Mouse (Mus musculus) limb, embryonic 14.5 days (tissue): ENCODE measurements at regions not wholly inside any gene's neighbourhood (a gene's known extent, or its start where the extent isn't known, plus 50 kb on each side); places are given as distances from the start of the nearest gene placed in this dataset.

Experiments used
- ATAC-seq: fragments of 200-750 bp; cut with Nextera tagmentation; 2 replicates; pipeline ENCODE4 v1.8.0; 2017; ENCODE audit warnings: low read depth, moderate number of reproducible peaks, moderate TSS enrichment; ENCODE audit not compliant: low FRiP score
- DNase-seq: peaks from one replicate; pipeline ENCODE4 v3.0.0-alpha.2; 2015; ENCODE audit warnings: low spot score
- H3K27ac ChIP-seq: fragments of 300-500 bp; sonication (generic); replicated peaks from 2 replicates; pipeline ENCODE4 v1.5.1; 2014; ENCODE audit warnings: low read depth, mild to moderate bottlenecking, low read length, moderate library complexity, mixed read lengths
- H3K27me3 ChIP-seq: fragments of 300-500 bp; sonication (generic); 2 replicates; pipeline ENCODE4 v1.6.1; 2014; ENCODE audit warnings: low read length, mixed read lengths; ENCODE audit not compliant: control insufficient read depth, insufficient read depth
- H3K36me3 ChIP-seq: fragments of 300-500 bp; sonication (generic); 2 replicates; pipeline ENCODE4 v1.6.1; 2014; ENCODE audit warnings: mild to moderate bottlenecking, low read length, moderate library complexity, mixed read lengths; ENCODE audit not compliant: control insufficient read depth, insufficient read depth
- H3K4me1 ChIP-seq: fragments of 300-500 bp; sonication (generic); 2 replicates; pipeline ENCODE4 v1.6.1; 2014; ENCODE audit warnings: antibody characterized with exemption, low read length, mixed read lengths; ENCODE audit not compliant: control insufficient read depth, insufficient read depth
- H3K4me2 ChIP-seq: fragments of 300-500 bp; sonication (generic); replicated peaks from 2 replicates; pipeline ENCODE4 v1.6.1; 2014; ENCODE audit warnings: low read depth, mild to moderate bottlenecking, low read length, moderate library complexity; ENCODE audit not compliant: severe bottlenecking
- H3K4me3 ChIP-seq: fragments of 300-500 bp; sonication (generic); replicated peaks from 2 replicates; pipeline ENCODE4 v1.5.1; 2014; ENCODE audit warnings: low read length
- H3K9ac ChIP-seq: fragments of 300-500 bp; sonication (generic); 2 replicates; pipeline ENCODE4 v1.6.1; 2014; ENCODE audit warnings: mild to moderate bottlenecking, low read depth, low read length, moderate library complexity; ENCODE audit not compliant: severe bottlenecking
- H3K9me3 ChIP-seq: fragments of 300-500 bp; sonication (generic); 2 replicates; pipeline ENCODE4 v1.6.1; 2016; ENCODE audit warnings: low read length; ENCODE audit not compliant: control insufficient read depth
- POLR2A ChIP-seq: fragments of 200-500 bp; IDR thresholded peaks from 2 replicates; pipeline ENCODE4 v1.8.0; 2012; ENCODE audit warnings: inconsistent platforms, mild to moderate bottlenecking, moderate library complexity, borderline replicate concordance; ENCODE audit not compliant: insufficient read depth, insufficient read length; ENCODE audit errors: extremely low read depth
- WGBS: fragments of 180-500 bp; shearing (Covaris S2); extraction: QIAGEN DNeasy Blood & Tissue Kit; methylation state at CpG from one replicate; pipeline ENCODE4 v1.1.7; 2014; 5-methylcytosine and 5-hydroxymethylcytosine counted together

DNA sequence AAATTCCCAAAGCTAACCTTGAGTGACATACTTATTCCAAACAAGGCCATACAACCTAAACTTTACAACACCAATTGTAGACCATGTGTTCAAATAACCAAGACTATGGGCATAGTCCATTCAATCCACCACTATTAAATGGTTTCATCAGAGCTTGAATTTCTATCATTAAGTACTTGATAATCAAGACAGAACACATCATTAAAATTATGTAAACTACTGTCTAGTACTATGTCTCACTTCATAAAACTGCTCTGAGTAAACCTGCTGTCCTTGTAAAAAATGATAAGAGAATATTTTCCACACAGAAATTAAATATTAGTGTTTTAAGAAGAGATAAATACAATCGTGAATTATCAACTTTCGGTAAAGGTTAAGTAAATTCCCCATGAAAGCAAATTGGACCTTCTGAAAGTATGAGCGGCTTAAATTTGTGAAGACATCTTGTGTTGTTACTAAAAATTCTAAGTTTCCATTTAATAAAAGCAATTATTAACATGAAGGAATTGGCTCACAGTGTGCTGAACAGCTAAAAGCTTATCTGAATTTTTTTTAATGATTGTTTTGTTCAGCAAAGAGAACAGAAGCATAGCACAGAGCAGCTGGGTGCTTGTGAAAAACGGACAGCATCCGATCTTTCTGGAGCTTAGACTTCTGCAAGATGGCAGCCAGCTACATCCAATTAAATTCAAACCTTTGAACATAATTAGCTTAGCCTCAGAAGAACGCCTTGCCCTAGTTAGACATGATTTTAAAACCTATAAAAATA is 530.1 kb downstream of the Slitrk6 start:
- Histone ChIP-seq H3K9ac (no peak overlapping the region), H3K36me3 (no peaks in the 10 kb centered on the region), H3K4me1 (no peaks in the 10 kb centered on the region), H3K9me3 (no peaks in the 10 kb centered on the region), H3K27me3 (no peaks in the 10 kb centered on the region), H3K4me2 (no peak overlapping the region), H3K27ac (no peak overlapping the region), H3K4me3 (no peak overlapping the region)
- no peak for TF ChIP-seq POLR2A
- 65% methylated on average over 6 of the region's 6 CpGs for whole genome bisulfite sequencing
- DNase-seq (no peak), ATAC-seq (no peak)

DNA sequence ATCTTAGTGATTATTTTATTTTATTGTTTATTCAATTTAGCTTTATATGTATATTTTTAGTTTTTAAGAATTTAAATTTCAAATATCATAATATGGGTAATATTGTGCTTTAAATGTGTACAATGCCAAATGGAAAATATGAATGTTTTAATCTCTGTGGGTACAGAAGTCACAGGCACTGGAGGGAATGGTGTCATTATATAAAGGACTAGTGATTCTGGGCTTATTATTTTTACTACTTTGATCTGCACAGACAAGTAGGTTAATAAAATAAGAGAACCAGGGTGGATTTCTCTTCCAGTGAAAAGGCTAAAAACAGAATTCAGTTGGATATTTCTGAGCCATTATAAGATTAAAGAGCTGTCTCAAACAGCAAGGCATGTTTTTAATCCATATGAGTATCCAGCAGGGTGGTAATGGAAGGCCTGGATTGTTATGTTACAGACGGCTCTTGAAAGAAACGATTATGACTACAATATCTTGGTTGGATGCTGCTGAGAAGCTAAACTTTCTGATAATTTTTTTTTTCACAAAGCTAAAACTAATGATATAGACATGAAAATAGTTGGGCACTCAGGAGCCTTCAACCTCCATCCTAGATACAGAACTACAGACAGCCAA is 563.9 kb downstream of the Slitrk6 start:
- TF ChIP-seq POLR2A, result no peak
- ATAC-seq (no peak), DNase-seq (no peak)
- Histone ChIP-seq H3K9ac (no peak overlapping the region), H3K4me1 (0 out of 2 replicates have a peak, but pooled peaks cover 6% of the 10 kb centered on the region), H3K27ac (no peak overlapping the region), H3K36me3 (no peaks in the 10 kb centered on the region), H3K27me3 (no peaks in the 10 kb centered on the region), H3K9me3 (no peaks in the 10 kb centered on the region), H3K4me2 (no peak overlapping the region), H3K4me3 (no peak overlapping the region)
- 28% methylated on average over 2 of the region's 2 CpGs for WGBS

DNA sequence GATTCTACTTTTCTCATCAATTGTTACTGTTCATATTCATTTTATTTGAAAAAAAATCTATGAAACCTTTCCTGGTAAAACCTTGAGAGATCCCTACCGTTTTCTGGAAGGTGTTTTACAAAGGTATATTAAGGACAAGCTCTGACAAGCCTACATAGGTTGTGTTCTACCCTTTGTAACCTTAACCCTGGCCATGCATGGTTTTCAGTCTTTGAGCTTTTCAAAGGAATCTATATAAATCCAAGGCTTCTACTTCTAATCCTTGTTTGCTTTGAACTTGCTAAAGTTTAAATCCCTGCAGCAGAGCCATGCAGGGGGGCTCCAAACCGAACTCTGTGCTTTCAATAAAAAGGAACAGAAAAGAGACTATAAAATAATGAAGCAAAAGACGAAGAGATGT is 564.5 kb downstream of the Slitrk6 start:
- no peaks in the 10 kb centered on the region for H3K9me3 ChIP-seq
- no peak overlapping the region for H3K4me2 ChIP-seq
- H3K36me3 ChIP-seq, result no peaks in the 10 kb centered on the region
- no peak overlapping the region for H3K27ac ChIP-seq
- no peak for DNase-seq
- H3K4me1 ChIP-seq, result 0 out of 2 replicates have a peak, but pooled peaks cover 6% of the 10 kb centered on the region
- no peak overlapping the region for H3K9ac ChIP-seq
- 17% methylated on average over 3 of the region's 3 CpGs for WGBS
- TF ChIP-seq POLR2A, result no peak
- no peaks in the 10 kb centered on the region for H3K27me3 ChIP-seq
- no peak for ATAC-seq
- H3K4me3 ChIP-seq, result no peak overlapping the region

DNA sequence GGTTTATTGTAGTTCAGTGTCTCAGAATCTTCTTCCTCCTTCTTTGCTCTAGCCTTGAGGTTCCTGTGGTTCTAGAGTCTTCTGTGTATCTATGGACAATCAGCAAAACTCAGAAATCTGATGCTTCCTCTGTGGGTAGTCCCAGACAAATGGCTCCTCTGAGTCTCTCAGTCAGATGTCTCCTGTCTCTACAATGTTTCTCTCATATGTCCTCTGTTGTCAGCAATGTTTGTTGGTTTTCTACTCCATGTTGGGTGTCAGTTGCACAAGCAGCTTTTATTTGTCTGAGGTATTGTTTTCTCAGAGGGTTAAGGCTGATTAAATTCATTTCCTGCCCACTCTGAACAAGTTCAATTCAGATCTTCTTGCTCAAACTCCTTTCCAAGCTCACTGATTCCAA is 575.8 kb downstream of the Slitrk6 start:
- ATAC-seq, result no peak
- no peaks in the 10 kb centered on the region for H3K27me3 ChIP-seq
- no peak overlapping the region for H3K9ac ChIP-seq
- DNase-seq, result no peak
- H3K36me3 ChIP-seq, result no peaks in the 10 kb centered on the region
- H3K27ac ChIP-seq, result no peak overlapping the region
- H3K4me2 ChIP-seq, result no peak overlapping the region
- no peaks in the 10 kb centered on the region for H3K9me3 ChIP-seq
- no peak overlapping the region for H3K4me3 ChIP-seq
- no peaks in the 10 kb centered on the region for H3K4me1 ChIP-seq
- no peak for TF ChIP-seq POLR2A

DNA sequence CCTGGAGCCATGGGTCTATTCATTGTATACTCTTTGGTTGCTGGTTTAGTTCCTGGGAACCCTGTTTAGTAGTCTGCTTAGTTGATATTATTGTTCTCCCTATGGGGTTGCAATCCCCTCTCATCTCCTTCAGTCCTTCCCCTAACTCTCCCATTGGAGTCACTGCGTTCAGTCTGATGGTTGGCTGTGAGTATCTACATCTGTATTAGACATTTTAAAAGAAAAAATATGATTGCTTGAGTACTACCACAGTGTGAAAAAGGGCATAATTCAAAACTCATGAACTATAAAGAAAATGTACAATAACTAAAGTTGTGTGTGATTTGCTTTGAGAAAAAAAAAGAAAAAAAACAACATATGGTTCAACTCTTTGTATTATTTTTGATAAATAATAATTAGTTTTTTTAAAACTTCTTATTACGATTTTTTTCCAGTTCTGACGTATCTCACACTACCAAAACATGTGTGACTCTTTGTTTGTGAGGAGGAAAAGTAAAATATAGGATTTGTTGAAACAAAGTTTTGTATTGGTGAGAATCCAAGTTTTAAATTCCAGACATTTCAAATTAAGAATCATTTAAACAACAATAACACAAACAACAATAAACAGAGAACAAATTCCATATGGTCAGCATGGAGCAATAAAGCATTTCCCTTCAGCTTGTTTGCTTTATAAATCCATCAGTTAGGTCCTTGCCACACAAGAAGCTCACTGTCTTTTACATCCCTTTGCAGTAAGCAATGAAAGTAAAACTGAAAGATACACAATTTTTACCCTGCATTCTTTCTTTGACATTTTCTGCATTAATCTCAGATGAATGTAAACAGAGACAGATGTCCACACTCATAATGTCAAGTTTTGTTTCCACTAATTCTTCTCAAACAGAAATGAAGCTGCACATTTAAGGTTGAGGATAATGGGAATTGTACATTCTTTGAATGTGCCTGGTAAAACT is 583.5 kb downstream of the Slitrk6 start:
- Histone ChIP-seq H3K9ac (no peak overlapping the region), H3K27me3 (no peaks in the 10 kb centered on the region), H3K27ac (no peak overlapping the region), H3K4me2 (no peak overlapping the region), H3K4me1 (no peaks in the 10 kb centered on the region), H3K4me3 (no peak overlapping the region), H3K9me3 (no peaks in the 10 kb centered on the region), H3K36me3 (no peaks in the 10 kb centered on the region)
- TF ChIP-seq POLR2A, result no peak
- 70% methylated on average over 3 of the region's 3 CpGs for WGBS
- ATAC-seq (no peak), DNase-seq (no peak)
